Mouse (Mus musculus) liver, embryonic 12.5 days (tissue): ENCODE data around the gene Mrto4. TPM values are rescaled to one million over a fixed set of nuclear protein-coding genes. Genes with fewer than 3 reads are reported as not detected.

ENCODE experiments used
- ATAC-seq: fragments of 200-750 bp; cut with Nextera tagmentation; 2 replicates; pipeline ENCODE4 v1.8.0; 2017; ENCODE audit warnings: moderate number of reproducible peaks, mild to moderate bottlenecking, moderate library complexity
- H3K27ac ChIP-seq: fragments of 300-500 bp; sonication (generic); 2 replicates; pipeline ENCODE4 v1.5.1; 2016; ENCODE audit warnings: mild to moderate bottlenecking
- H3K27me3 ChIP-seq: fragments of 300-500 bp; sonication (generic); replicated peaks from 2 replicates; pipeline ENCODE4 v1.6.1; 2016; ENCODE audit warnings: mild to moderate bottlenecking, moderate library complexity
- H3K36me3 ChIP-seq: fragments of 300-500 bp; sonication (generic); 2 replicates; pipeline ENCODE4 v1.6.1; 2016; ENCODE audit warnings: mild to moderate bottlenecking, moderate library complexity
- H3K4me1 ChIP-seq: fragments of 300-500 bp; sonication (generic); 2 replicates; pipeline ENCODE4 v1.6.1; 2016
- H3K4me2 ChIP-seq: fragments of 300-500 bp; sonication (generic); 2 replicates; pipeline ENCODE4 v1.6.1; 2016; ENCODE audit warnings: mild to moderate bottlenecking, moderate library complexity
- H3K4me3 ChIP-seq: fragments of 300-500 bp; sonication (generic); 2 replicates; pipeline ENCODE4 v1.5.1; 2016; ENCODE audit warnings: mild to moderate bottlenecking, moderate library complexity
- H3K9ac ChIP-seq: fragments of 300-500 bp; sonication (generic); 2 replicates; pipeline ENCODE4 v1.6.1; 2016; ENCODE audit warnings: mild to moderate bottlenecking, moderate library complexity
- H3K9me3 ChIP-seq: fragments of 300-500 bp; sonication (generic); replicated peaks from 2 replicates; pipeline ENCODE4 v1.6.1; 2016; ENCODE audit warnings: mild to moderate bottlenecking, moderate library complexity
- WGBS: fragments of 180-500 bp; shearing (Covaris S2); methylation state at CpG from one replicate; pipeline ENCODE4 v1.1.7; 2016; ENCODE audit not compliant: insufficient replicate concordance; 5-methylcytosine and 5-hydroxymethylcytosine counted together
- polyA plus RNA-seq: library from polyadenylated mRNA; unstranded; fragments of >200 nt; fragmentation: Nextera tagmentation; extraction: Ambion mirVana; gene quantifications from 2 replicates; pipeline ENCODE4 v1.2.1, GENCODE M21; 2016

Mrto4 gene
- polyA plus RNA-seq, 1 experiment from 2014 or later, result 184 TPM

DNA sequence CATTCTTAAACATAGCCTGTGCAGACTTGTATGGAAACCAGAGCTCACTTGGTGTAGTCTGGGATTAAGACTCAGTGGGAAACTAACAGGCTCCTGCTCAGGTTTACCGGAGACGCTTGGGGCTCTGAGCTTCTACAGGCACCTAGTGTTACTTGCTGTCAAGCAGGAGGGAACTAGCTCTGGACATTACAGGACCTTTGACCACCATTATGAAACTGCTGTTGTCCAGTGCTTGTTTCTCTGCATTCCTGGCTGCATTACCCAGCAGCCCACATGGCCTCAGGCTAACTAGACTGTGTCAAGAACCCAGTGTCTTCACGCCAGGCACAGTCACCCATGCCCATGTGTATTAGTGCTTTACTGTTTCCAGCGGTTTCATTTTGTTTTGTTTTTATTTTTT lies 20.8 kb upstream of the Mrto4 start:
- WGBS, result 87% methylated on average over 4 of the region's 4 CpGs
- Histone ChIP-seq H3K27me3 (no peaks in the 10 kb centered on the region), H3K9ac (no peak overlapping the region), H3K9me3 (no peaks in the 10 kb centered on the region), H3K4me2 (no peak overlapping the region), H3K36me3 (peaks cover 99% of the 10 kb centered on the region), H3K4me3 (no peak overlapping the region), H3K4me1 (no peaks in the 10 kb centered on the region), H3K27ac (no peak overlapping the region)
- ATAC-seq, result no peak

DNA sequence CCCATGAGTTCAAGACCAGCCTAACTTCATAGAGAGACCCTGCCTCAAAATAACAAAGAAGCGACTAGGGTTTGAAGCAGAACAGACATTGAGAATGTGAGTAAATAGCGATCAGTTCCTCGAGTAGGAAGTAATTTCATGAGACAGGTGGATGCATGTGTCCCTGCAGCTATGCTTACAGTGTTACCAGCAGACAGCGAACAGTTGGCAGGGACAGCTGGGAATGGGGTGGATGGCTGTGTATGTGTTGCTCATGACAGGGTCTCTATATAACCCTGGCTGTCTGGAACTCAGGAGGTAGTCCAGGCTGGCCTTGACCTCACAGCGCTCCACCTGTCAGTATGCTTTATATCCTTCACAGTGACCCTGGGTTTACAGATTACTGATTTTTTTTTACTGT lies 15.7 kb upstream of the Mrto4 start:
- no peak overlapping the region for H3K9ac ChIP-seq
- no peak overlapping the region for H3K4me3 ChIP-seq
- ATAC-seq, result no peak
- H3K9me3 ChIP-seq, result no peaks in the 10 kb centered on the region
- H3K4me2 ChIP-seq, result no peak overlapping the region
- no peaks in the 10 kb centered on the region for H3K27me3 ChIP-seq
- WGBS, result 88% methylated on average over 5 of the region's 5 CpGs
- no peaks in the 10 kb centered on the region for H3K4me1 ChIP-seq
- H3K36me3 ChIP-seq, result peaks cover 100% of the 10 kb centered on the region
- no peak overlapping the region for H3K27ac ChIP-seq

DNA sequence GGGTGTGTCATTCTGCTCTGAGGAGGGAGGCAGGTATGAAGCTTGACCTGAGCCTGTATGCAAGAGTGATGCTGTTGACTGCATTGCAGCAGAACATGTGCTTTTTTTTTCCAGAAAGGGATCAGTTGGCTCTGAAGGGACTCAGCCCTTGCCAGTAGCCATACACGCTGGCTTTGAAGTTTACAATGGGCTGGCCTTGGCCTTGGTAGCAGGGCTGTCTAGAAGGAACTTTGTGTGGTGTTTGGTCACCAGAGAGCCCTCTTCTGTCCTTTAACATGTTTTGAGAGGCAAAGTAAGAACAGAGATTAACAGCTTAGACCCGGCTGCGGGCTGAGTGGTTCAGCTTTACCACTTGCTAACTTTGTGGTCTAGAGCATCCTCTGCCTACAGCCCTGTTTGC lies 15.0 kb upstream of the Mrto4 start:
- Histone ChIP-seq H3K27ac (no peak overlapping the region), H3K4me3 (no peak overlapping the region), H3K4me1 (peaks cover 4% of the 10 kb centered on the region), H3K36me3 (peaks cover 100% of the 10 kb centered on the region), H3K27me3 (no peaks in the 10 kb centered on the region), H3K9ac (no peak overlapping the region), H3K9me3 (no peaks in the 10 kb centered on the region), H3K4me2 (no peak overlapping the region)
- 92% methylated on average over 3 of the region's 3 CpGs for WGBS
- no peak for ATAC-seq

DNA sequence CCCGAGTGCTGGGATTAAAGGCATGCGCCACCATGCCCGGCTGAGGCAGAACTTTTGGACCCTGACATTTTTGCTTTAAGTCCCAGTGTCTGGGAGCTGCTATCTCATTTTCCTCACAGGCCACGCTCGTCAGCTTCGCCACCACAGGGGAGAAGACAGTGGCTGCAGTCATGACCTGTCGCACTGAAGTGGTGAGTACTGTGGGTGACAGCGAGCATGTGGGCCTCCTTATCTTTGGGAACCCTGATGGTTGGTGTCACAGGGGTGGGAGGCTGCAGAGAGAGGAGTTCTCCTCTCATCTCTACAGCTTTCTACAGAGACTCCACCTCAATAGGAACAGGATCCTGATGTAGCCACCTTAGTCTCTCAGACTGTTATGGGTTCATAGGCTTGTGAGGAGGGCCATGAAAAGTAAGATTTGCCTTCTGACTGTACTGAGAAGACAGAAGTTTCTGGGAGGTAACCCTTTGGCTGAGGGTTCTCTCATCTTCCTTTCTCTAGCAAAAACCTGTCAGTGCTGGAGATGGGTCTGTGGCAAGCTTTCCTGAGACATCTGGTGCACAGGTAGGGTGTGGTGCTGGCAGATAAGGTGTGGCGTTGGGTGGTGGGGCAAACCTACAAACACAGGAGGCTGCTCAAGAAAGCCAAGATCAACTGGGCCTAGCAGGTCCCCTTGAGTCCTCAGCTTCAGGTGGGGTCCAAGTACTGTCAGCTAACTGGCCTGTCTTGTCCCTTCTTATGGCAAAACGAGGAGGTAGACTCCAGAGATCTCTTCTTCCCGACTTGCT lies 8.6 kb upstream of the Mrto4 start:
- H3K27ac ChIP-seq, result peak overlapping the region; percentile 93
- H3K4me1 ChIP-seq, result peaks cover 43% of the 10 kb centered on the region
- peak overlapping the region; percentile 57 for H3K9ac ChIP-seq
- peak overlapping the region; percentile 35 for H3K4me3 ChIP-seq
- H3K27me3 ChIP-seq, result no peaks in the 10 kb centered on the region
- no peaks in the 10 kb centered on the region for H3K9me3 ChIP-seq
- 37% methylated on average over 11 of the region's 11 CpGs for WGBS
- H3K4me2 ChIP-seq, result peak overlapping the region; percentile 63
- H3K36me3 ChIP-seq, result peaks cover 100% of the 10 kb centered on the region
- peak; percentile 98 for ATAC-seq

DNA sequence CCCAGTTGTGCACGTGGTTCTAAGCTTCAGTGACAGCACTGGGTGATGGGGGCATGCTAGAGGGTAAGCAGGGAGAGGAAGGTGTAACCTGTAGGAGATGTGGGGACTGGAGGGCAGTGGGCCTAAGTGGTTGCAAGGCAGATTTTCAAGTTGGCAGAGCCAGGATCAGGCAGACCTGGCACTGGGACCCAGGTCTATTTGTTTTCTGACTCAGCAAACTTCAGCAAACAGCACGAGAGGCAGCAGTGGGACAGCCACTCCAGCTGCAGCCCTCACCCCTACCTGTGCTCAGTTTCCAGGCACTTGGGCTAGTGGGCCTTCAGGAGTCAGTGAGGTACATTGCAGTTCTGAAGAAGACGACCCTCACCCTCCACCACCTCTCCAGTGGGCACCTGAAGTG lies 4.8 kb upstream of the Mrto4 start:
- ATAC-seq, result no peak
- H3K27ac ChIP-seq, result 0 out of 2 replicates have a peak overlapping the region, but pooled peaks have one; percentile 1
- WGBS, result 81% methylated on average over 3 of the region's 3 CpGs
- H3K9me3 ChIP-seq, result no peaks in the 10 kb centered on the region
- H3K4me1 ChIP-seq, result peaks cover 57% of the 10 kb centered on the region
- H3K36me3 ChIP-seq, result peaks cover 85% of the 10 kb centered on the region
- no peak overlapping the region for H3K9ac ChIP-seq
- no peaks in the 10 kb centered on the region for H3K27me3 ChIP-seq
- H3K4me3 ChIP-seq, result no peak overlapping the region
- no peak overlapping the region for H3K4me2 ChIP-seq

DNA sequence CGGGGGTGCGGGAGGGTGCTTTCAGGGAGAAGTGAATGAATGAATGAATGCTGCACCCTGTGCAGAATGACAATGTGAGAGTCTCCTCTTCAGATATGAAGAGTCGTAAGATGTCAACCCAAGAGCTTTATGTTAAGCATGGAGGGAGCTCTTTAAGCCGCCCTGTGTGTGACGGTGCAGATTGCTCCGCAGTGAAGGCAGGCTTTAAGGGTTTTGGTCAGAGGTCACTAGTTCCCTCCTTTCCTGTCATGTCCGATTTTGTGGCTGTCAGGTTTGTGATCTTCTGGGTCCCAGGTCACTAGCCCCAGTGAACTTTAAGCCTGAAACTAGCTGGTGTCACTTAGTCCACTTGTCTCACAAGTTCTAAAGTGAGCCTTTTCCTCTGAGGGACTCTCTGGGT lies 456 bp upstream of the Mrto4 start:
- Histone ChIP-seq H3K36me3 (peaks cover 69% of the 10 kb centered on the region), H3K4me1 (peaks cover 46% of the 10 kb centered on the region), H3K9ac (peak overlapping the region; percentile 91), H3K4me2 (peak overlapping the region; percentile 90), H3K27me3 (no peaks in the 10 kb centered on the region), H3K4me3 (peak overlapping the region; percentile 92), H3K27ac (peak overlapping the region; percentile 95), H3K9me3 (no peaks in the 10 kb centered on the region)
- WGBS, result 4% methylated on average over 7 of the region's 7 CpGs
- ATAC-seq, result peak; percentile 62

DNA sequence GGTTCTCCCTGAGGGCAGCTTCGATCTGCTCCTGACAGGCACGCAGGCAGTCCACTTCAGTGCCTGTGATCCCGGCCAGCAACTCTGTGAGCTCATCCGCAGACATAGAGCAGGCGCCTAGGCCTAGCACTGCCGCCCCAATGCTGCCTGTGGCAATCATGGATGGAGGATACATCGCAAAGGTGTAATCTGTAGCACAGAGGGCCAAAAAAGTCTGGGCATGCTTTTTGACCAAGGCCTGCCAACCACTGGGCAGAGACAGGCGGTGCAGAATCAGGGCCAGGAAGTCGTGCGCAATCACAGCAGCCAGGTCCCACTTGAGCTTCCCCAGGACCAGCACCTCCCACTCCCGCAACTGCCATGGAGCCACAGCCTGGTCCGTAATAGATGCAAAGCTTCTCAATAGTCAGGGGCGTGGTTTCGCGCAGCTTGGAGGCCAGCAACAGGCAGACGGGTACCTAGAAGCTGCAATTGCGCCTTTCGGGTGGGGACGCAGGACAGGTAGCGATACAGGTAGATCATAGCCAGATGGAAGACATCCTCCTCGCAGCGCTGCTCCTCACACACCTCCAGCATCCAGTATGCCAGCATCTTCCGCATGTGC lies 6.9 kb downstream of the Mrto4 start:
- Histone ChIP-seq H3K9me3 (no peaks in the 10 kb centered on the region), H3K36me3 (peaks cover 60% of the 10 kb centered on the region), H3K4me3 (no peak overlapping the region), H3K27me3 (no peaks in the 10 kb centered on the region), H3K27ac (no peak overlapping the region), H3K4me1 (peaks cover 17% of the 10 kb centered on the region), H3K4me2 (no peak overlapping the region), H3K9ac (no peak overlapping the region)
- ATAC-seq, result no peak
- WGBS, result 82% methylated on average over 23 of the region's 23 CpGs

DNA sequence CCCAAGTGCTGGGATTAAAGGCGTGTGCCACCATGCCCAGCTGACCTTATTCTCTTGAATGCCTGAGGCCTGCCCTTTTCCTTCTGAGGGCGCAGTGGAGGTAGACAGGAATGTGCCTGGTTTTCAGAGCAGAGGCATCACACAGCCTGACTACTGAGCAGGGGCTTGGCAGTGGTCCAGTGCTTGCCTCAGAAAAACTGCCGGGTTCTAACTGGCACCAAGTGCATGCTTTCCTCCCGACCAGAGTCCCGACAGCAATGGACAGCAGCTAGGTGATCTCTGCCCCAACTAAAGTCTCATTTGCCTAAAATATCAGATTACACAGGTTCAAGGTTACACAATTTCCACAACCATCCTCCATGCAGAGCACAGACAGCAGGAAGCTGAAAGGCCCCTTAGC lies 8.7 kb downstream of the Mrto4 start:
- Histone ChIP-seq H3K9ac (no peak overlapping the region), H3K27ac (no peak overlapping the region)

DNA sequence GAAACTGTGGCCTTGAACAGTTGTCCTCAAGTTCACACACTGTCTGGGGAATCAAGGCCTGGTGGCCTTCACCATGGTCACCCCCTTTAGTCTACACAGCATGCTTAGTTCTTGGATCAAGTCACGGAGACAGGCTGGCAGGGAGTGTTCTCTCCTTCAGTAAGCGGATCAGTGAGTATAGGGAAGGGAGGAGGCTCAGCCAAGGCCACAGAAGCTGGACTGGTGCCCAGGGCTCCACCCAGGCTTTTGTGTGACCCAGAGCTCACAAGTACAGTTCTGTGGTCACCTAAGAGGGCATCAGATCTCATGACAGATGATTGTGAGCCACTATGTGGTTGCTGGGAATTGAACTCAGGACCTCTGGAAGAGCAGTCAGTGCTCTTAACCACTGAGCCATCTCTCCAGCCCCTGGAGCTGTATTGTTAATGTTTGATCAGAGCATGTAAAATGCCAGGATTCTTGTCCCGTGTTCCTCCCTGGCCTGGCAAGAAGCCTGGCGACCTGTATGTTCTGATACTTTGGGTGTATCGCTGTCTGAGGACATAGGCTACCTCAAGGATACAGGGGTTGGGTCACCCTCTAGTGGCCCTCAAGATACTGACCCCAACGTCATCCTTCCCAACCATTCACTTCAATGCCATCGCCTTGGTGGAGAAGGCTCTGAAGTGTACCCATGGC lies 10.7 kb downstream of the Mrto4 start:
- H3K4me3 ChIP-seq, result no peak overlapping the region
- H3K9ac ChIP-seq, result no peak overlapping the region
- H3K27me3 ChIP-seq, result no peaks in the 10 kb centered on the region
- no peak for ATAC-seq
- H3K4me1 ChIP-seq, result peaks cover 23% of the 10 kb centered on the region
- WGBS, result 65% methylated on average over 7 of the region's 7 CpGs
- H3K27ac ChIP-seq, result no peak overlapping the region
- no peaks in the 10 kb centered on the region for H3K9me3 ChIP-seq
- no peak overlapping the region for H3K4me2 ChIP-seq
- peaks cover 21% of the 10 kb centered on the region for H3K36me3 ChIP-seq

More for the DNA sequence above, 8.7 kb downstream of the Mrto4 start:
- peaks cover 5% of the 10 kb centered on the region for H3K4me1 ChIP-seq
- no peak for ATAC-seq
- H3K4me3 ChIP-seq, result no peak overlapping the region
- 58% methylated on average over 5 of the region's 5 CpGs for WGBS
- no peak overlapping the region for H3K4me2 ChIP-seq
- no peaks in the 10 kb centered on the region for H3K27me3 ChIP-seq
- peaks cover 42% of the 10 kb centered on the region for H3K36me3 ChIP-seq
- H3K9me3 ChIP-seq, result no peaks in the 10 kb centered on the region

DNA sequence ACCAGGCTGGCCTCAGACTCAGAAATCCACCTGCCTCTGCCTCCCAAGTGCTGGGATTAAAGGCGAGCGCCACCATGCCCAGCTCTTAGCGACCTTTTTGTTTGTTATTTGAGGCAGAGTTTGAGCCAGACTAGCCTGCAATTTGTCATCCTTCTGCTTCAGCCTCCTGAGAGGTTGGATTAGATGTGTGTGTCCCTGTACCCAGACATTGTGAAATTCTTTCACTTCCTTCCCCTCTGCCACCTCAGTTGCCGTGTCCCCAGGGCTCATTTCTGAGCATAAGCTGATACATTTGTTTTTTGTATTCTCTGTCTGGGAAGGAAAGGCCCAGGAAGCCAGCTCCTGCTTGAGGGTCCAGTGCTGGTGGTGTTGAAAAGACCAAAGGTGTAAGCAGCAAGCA lies 11.5 kb downstream of the Mrto4 start:
- Histone ChIP-seq H3K27ac (no peak overlapping the region), H3K9me3 (no peaks in the 10 kb centered on the region), H3K4me3 (no peak overlapping the region), H3K27me3 (no peaks in the 10 kb centered on the region), H3K4me1 (peaks cover 31% of the 10 kb centered on the region), H3K9ac (no peak overlapping the region), H3K36me3 (peaks cover 13% of the 10 kb centered on the region), H3K4me2 (no peak overlapping the region)
- WGBS, result 62% methylated on average over 4 of the region's 4 CpGs
- no peak for ATAC-seq

DNA sequence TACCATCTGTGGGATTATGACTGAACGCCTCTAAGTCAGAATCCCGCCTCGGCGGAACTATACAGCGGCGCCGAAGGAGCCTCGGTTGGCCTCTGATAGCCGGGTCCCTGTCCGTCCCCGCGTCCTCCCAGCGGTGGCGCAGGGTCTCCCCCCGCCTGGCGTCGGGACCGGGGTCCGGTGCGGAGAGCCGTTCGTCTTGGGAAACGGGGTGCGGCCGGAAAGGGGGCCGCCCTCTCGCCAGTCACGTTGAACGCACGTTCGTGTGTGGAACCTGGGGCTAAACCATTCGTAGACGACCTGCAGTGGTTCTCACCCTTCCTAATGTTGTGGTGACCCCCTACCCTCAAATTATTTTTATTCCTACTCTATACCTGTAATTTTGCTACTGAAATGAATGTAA lies 14.2 kb downstream of the Mrto4 start:
- ATAC-seq, result no peak
- H3K4me1 ChIP-seq, result peaks cover 51% of the 10 kb centered on the region
- H3K9ac ChIP-seq, result peak overlapping the region; percentile 22; the same call in 1 of the 2 replicates
- no peak overlapping the region for H3K27ac ChIP-seq
- H3K36me3 ChIP-seq, result no peaks in the 10 kb centered on the region
- H3K9me3 ChIP-seq, result no peaks in the 10 kb centered on the region
- peak overlapping the region; percentile 87 for H3K4me2 ChIP-seq
- H3K27me3 ChIP-seq, result no peaks in the 10 kb centered on the region
- H3K4me3 ChIP-seq, result no peak overlapping the region
- WGBS, result 46% methylated on average over 33 of the region's 33 CpGs

DNA sequence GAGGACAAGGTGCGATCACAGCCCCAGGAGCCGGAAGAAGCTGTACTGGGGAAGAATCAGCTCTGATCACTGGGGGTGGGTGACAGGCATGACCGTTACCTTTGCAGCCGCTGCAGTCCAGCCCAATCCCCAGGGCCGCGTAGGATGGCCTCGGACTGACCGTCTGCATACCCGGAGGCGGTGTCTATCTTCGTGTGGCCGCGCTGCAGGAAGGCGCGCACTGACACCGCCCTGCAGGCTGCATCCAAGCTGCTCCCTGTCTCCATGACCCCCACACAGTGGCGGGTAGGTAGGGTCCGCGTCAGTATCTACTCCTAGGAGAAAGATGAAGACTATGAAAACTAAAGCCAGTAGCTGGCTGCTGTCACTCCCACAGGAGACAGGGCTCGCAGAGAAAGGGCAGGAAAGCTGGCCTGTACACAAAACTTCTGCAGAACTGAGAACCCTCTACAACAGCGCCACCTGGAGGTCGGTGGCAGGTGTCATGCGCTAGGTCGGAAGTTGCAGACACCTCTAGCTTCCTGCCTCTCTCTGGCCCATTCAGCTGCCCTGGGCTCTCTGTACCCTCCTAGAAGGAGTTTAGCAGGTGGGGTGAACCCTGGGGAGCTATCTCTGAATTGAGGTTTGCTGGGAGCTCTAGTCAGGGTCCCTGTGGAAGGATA lies 15.4 kb downstream of the Mrto4 start:
- peak overlapping the region; percentile 74 for H3K9ac ChIP-seq
- H3K4me1 ChIP-seq, result peaks cover 58% of the 10 kb centered on the region
- peak; percentile 71 for ATAC-seq
- peak overlapping the region; percentile 98 for H3K27ac ChIP-seq
- 12% methylated on average over 24 of the region's 24 CpGs for WGBS
- no peaks in the 10 kb centered on the region for H3K27me3 ChIP-seq
- peak overlapping the region; percentile 87 for H3K4me2 ChIP-seq
- peaks cover 4% of the 10 kb centered on the region; the same call in 1 of the 2 replicates for H3K36me3 ChIP-seq
- H3K4me3 ChIP-seq, result peak overlapping the region; percentile 65
- no peaks in the 10 kb centered on the region for H3K9me3 ChIP-seq
